10 mouse cellular contexts compared by ENCODE assay signal in genomic region chr4:89428465-89428864, GRCm38 (mm10).
DNase-seq lines count a peak whose midpoint lies in the region; ATAC-seq and TF ChIP-seq lines count a peak whose summit lies in the region.
"Had no signal": no experiment of that assay in that cellular context is flagged by ENCODE, and none has a peak within 500 bp of the region (broad histone marks: within the 10 kb centered on the region; RNA-seq: fewer than 3 reads in every experiment).

No protein-coding gene starts in this region.

- ATAC-seq in cerebellum, adult (ENCODE audit: insufficient number of reproducible peaks, low FRiP score, low TSS enrichment), result 0 out of 2 replicates have a peak, but pooled peaks have one; percentile 41
- 0 out of 2 replicates have a peak, but pooled peaks have one; percentile 6 for ATAC-seq in hindbrain, embryonic 15.5 days (ENCODE audit: low FRiP score, low read depth)
- no peak for ATAC-seq in hindbrain, embryonic 11.5 days (ENCODE audit: low FRiP score)
- ATAC-seq in liver, embryonic 12.5 days, result peak; percentile 35; the same call in 1 of the 2 replicates

- TF ChIP-seq RAD21 in CH12.LX (IDR thresholded peaks at IDR 0.05; ENCODE audit: low read depth, low read length), result no peak

- H3K27me3 ChIP-seq in hindbrain, embryonic 15.5 days, result no peaks in the 10 kb centered on the region
- H3K27me3 ChIP-seq in hindbrain, embryonic 11.5 days (ENCODE audit: control insufficient read depth, insufficient read depth, low read length), result no peaks in the 10 kb centered on the region
- no peaks in the 10 kb centered on the region for H3K27me3 ChIP-seq in CH12.LX (replicated peaks)
- H3K27me3 ChIP-seq in liver, embryonic 12.5 days (replicated peaks), result no peaks in the 10 kb centered on the region

- H3K4me3 ChIP-seq in hindbrain, embryonic 15.5 days, result no peak overlapping the region
- no peak overlapping the region for H3K4me3 ChIP-seq in hindbrain, embryonic 11.5 days (ENCODE audit: low read depth, low read length)
- no peak overlapping the region for H3K4me3 ChIP-seq in CH12.LX (replicated peaks in 1 of 3; ENCODE audit: low read depth in 2 of 3, low read length in 2 of 3, poor library complexity in 1 of 3)
- H3K4me3 ChIP-seq in liver, embryonic 12.5 days, result no peak overlapping the region
- H3K4me3 ChIP-seq: forebrain, embryonic 10.5 days had no signal

- no peak overlapping the region for H3K9ac ChIP-seq in hindbrain, embryonic 15.5 days
- no peak overlapping the region for H3K9ac ChIP-seq in hindbrain, embryonic 11.5 days (ENCODE audit: low read depth, low read length)
- 0 out of 2 replicates have a peak overlapping the region, but pooled peaks have one; percentile 13 for H3K9ac ChIP-seq in CH12.LX (ENCODE audit: insufficient read depth, low read depth)
- H3K9ac ChIP-seq in liver, embryonic 12.5 days, result no peak overlapping the region

- in situ Hi-C loops in CH12.LX (cut with MboI; ENCODE audit: low pct_ligation_motif_present, low pct_unique_long_range_greater_than_20kb, low sequenced_read_pairs), result no loop called here

- no peaks in the 10 kb centered on the region for H3K4me1 ChIP-seq in hindbrain, embryonic 15.5 days (replicated peaks)
- H3K4me1 ChIP-seq in hindbrain, embryonic 11.5 days (replicated peaks; ENCODE audit: control insufficient read depth, insufficient read depth, low read length), result no peaks in the 10 kb centered on the region
- peaks cover 16 to 36% of the 10 kb centered on the region in 2 experiments for H3K4me1 ChIP-seq in CH12.LX (ENCODE audit: control insufficient read depth in 1 of 2, insufficient read depth in 2 of 2)
- 0 out of 2 replicates have a peak, but pooled peaks cover 7% of the 10 kb centered on the region for H3K4me1 ChIP-seq in liver, embryonic 12.5 days

- dilution Hi-C loops in CH12.LX (cut with MboI; ENCODE audit: extremely low pct_ligation_motif_present, extremely low pct_unique_long_range_greater_than_20kb, low sequenced_read_pairs), result no loop called here

- no peaks in the 10 kb centered on the region for H3K9me3 ChIP-seq in hindbrain, embryonic 15.5 days
- H3K9me3 ChIP-seq in hindbrain, embryonic 11.5 days (ENCODE audit: control insufficient read depth, low read length), result no peaks in the 10 kb centered on the region
- H3K9me3 ChIP-seq in CH12.LX (replicated peaks; ENCODE audit: low read length), result no peaks in the 10 kb centered on the region
- H3K9me3 ChIP-seq in liver, embryonic 12.5 days (replicated peaks), result no peaks in the 10 kb centered on the region
- H3K9me3 ChIP-seq: forebrain, embryonic 10.5 days had no signal

- H3K79me2 ChIP-seq in CH12.LX (replicated peaks; ENCODE audit: control insufficient read depth, extremely low read depth, insufficient read depth, poor library complexity, severe bottlenecking), result peaks cover 9% of the 10 kb centered on the region

- intact Hi-C loops in gastrocnemius, postnatal 36 days (cut with DNase I), result no loop called here

- WGBS in hindbrain, embryonic 15.5 days, result 58% methylated on average over 1 of the region's 1 CpGs
- WGBS in hindbrain, embryonic 11.5 days, result 88% methylated on average over 1 of the region's 1 CpGs
- 29% methylated on average over 1 of the region's 1 CpGs for WGBS in liver, embryonic 12.5 days (ENCODE audit: insufficient replicate concordance)

- no peak overlapping the region for H3K4me2 ChIP-seq in hindbrain, embryonic 15.5 days
- H3K4me2 ChIP-seq in hindbrain, embryonic 11.5 days (replicated peaks; ENCODE audit: low read depth, low read length), result no peak overlapping the region
- no peak overlapping the region for H3K4me2 ChIP-seq in CH12.LX (ENCODE audit: insufficient read depth, low read depth, poor library complexity, severe bottlenecking)
- H3K4me2 ChIP-seq in liver, embryonic 12.5 days, result no peak overlapping the region

- H3K27ac ChIP-seq in hindbrain, embryonic 15.5 days (replicated peaks), result no peak overlapping the region
- no peak overlapping the region for H3K27ac ChIP-seq in hindbrain, embryonic 11.5 days (ENCODE audit: low read depth, low read length)
- peak overlapping the region; percentile 57 for H3K27ac ChIP-seq in CH12.LX (ENCODE audit: insufficient read depth, low read depth)
- H3K27ac ChIP-seq in liver, embryonic 12.5 days, result no peak overlapping the region
- H3K27ac ChIP-seq: forebrain, embryonic 10.5 days had no signal

- no peak for TF ChIP-seq EP300 in CH12.LX (IDR thresholded peaks at IDR 0.05; ENCODE audit: low read length)

- no peaks in the 10 kb centered on the region for H3K36me3 ChIP-seq in hindbrain, embryonic 15.5 days
- H3K36me3 ChIP-seq in hindbrain, embryonic 11.5 days (ENCODE audit: control insufficient read depth, insufficient read depth, low read length), result no peaks in the 10 kb centered on the region
- peaks cover 43 to 88% of the 10 kb centered on the region in 2 experiments for H3K36me3 ChIP-seq in CH12.LX (replicated peaks in 1 of 2; ENCODE audit: control insufficient read depth in 1 of 2, insufficient read depth in 1 of 2, low read length in 1 of 2)
- no peaks in the 10 kb centered on the region for H3K36me3 ChIP-seq in liver, embryonic 12.5 days
- H3K36me3 ChIP-seq: forebrain, embryonic 10.5 days had no signal

- TF ChIP-seq POLR2A in CH12.LX (IDR thresholded peaks at IDR 0.05; ENCODE audit: low read depth, low read length), result no peak; the same call in 1 of the 2 replicates

- no peak for DNase-seq in cerebellum, postnatal 10 days
- DNase-seq in hindbrain, embryonic 11.5 days (ENCODE audit: low spot score), result no peak
- DNase-seq in CH12.LX (ENCODE audit: extremely low read depth), result no peak
- no peak for DNase-seq in c-Kit-positive CD71-positive TER-119-positive erythroid progenitor cells, embryonic 14.5 days (ENCODE audit: low spot score)
- DNase-seq in gastrocnemius, postnatal 36 days, result no peak
- DNase-seq: spleen, adult 18-20 months had no signal

- no peak for TF ChIP-seq CTCF in CH12.LX (conservative IDR thresholded peaks at IDR 0.05 in 1 of 2, IDR thresholded peaks at IDR 0.05 in 1 of 2; ENCODE audit: low read depth in 2 of 2, low read length in 2 of 2)

TF ChIP-seq in CH12.LX, 34 proteins besides CTCF, POLR2A, EP300 and RAD21:
- TF ChIP-seq POLR2AphosphoS2 (IDR thresholded peaks at IDR 0.05; ENCODE audit: low read depth, low read length) (no peak), CHD2 (IDR thresholded peaks at IDR 0.05; ENCODE audit: low read length) (no peak)
